Mouse (Mus musculus): ENCODE results near the gene Zfhx3. TPM values are rescaled to one million over a fixed set of nuclear protein-coding genes. Genes with fewer than 3 reads are reported as not detected.

Zfhx3 gene
- polyA plus RNA-seq, 1 experiment from 2014 or later = 8.4 TPM

GRCm38 (mm10) chr8:108884947-108885346, 942.5 kb downstream of the Zfhx3 start:
- Histone ChIP-seq H3K36me3 (ENCODE audit: control insufficient read depth, insufficient read depth, low read length) (no peaks in the 10 kb centered on the region), H3K9me3 (replicated peaks; ENCODE audit: control insufficient read depth, low read length) (no peaks in the 10 kb centered on the region), H3K4me2 (no peak overlapping the region), H3K27ac (ENCODE audit: low read depth, low read length) (no peak overlapping the region), H3K4me1 (ENCODE audit: control insufficient read depth, insufficient read depth, low read length) (peaks cover 26% of the 10 kb centered on the region), H3K4me3 (ENCODE audit: low read depth, low read length) (no peak overlapping the region), H3K9ac (ENCODE audit: low read depth, low read length) (no peak overlapping the region), H3K27me3 (ENCODE audit: control insufficient read depth, insufficient read depth, low read length) (no peaks in the 10 kb centered on the region)
- 57% methylated on average over 4 of the region's 4 CpGs for WGBS (ENCODE audit: insufficient replicate concordance)
- no peak for ATAC-seq (replicated peaks; ENCODE audit: insufficient number of reproducible peaks, low FRiP score, low TSS enrichment)

- no peak overlapping the region for H3K9ac ChIP-seq (ENCODE audit: low read depth, low read length)
- 72% methylated on average over 14 of the region's 14 CpGs for WGBS (ENCODE audit: insufficient replicate concordance)
- H3K4me3 ChIP-seq (ENCODE audit: low read depth, low read length) = no peak overlapping the region
- no peaks in the 10 kb centered on the region for H3K9me3 ChIP-seq (replicated peaks; ENCODE audit: control insufficient read depth, low read length)
- no peaks in the 10 kb centered on the region for H3K36me3 ChIP-seq (ENCODE audit: control insufficient read depth, insufficient read depth, low read length)
- no peaks in the 10 kb centered on the region for H3K27me3 ChIP-seq (ENCODE audit: control insufficient read depth, insufficient read depth, low read length)
- H3K27ac ChIP-seq (ENCODE audit: low read depth, low read length) = no peak overlapping the region
- H3K4me2 ChIP-seq = no peak overlapping the region
- peaks cover 26% of the 10 kb centered on the region for H3K4me1 ChIP-seq (ENCODE audit: control insufficient read depth, insufficient read depth, low read length)
- ATAC-seq (replicated peaks; ENCODE audit: insufficient number of reproducible peaks, low FRiP score, low TSS enrichment) = no peak
Measured at GRCm38 (mm10) chr8:108885450-108885849, 943.0 kb downstream of the Zfhx3 start.

- Histone ChIP-seq H3K4me1 (ENCODE audit: control insufficient read depth, insufficient read depth, low read length) (peaks cover 26% of the 10 kb centered on the region), H3K9me3 (replicated peaks; ENCODE audit: control insufficient read depth, low read length) (no peaks in the 10 kb centered on the region), H3K4me2 (no peak overlapping the region), H3K4me3 (ENCODE audit: low read depth, low read length) (no peak overlapping the region), H3K36me3 (ENCODE audit: control insufficient read depth, insufficient read depth, low read length) (no peaks in the 10 kb centered on the region), H3K9ac (ENCODE audit: low read depth, low read length) (no peak overlapping the region), H3K27me3 (ENCODE audit: control insufficient read depth, insufficient read depth, low read length) (no peaks in the 10 kb centered on the region), H3K27ac (ENCODE audit: low read depth, low read length) (no peak overlapping the region)
- 87% methylated on average over 12 of the region's 12 CpGs for WGBS (ENCODE audit: insufficient replicate concordance)
- ATAC-seq (replicated peaks; ENCODE audit: insufficient number of reproducible peaks, low FRiP score, low TSS enrichment) = no peak
Measured at GRCm38 (mm10) chr8:108885861-108886260, 943.4 kb downstream of the Zfhx3 start.

- Histone ChIP-seq H3K4me3 (ENCODE audit: low read depth, low read length) (peak overlapping the region; percentile 21; the same call in 1 of the 2 replicates), H3K27ac (ENCODE audit: low read depth, low read length) (no peak overlapping the region; the same call in 1 of the 2 replicates), H3K4me1 (ENCODE audit: control insufficient read depth, insufficient read depth, low read length) (peaks cover 26% of the 10 kb centered on the region), H3K36me3 (ENCODE audit: control insufficient read depth, insufficient read depth, low read length) (no peaks in the 10 kb centered on the region), H3K27me3 (ENCODE audit: control insufficient read depth, insufficient read depth, low read length) (no peaks in the 10 kb centered on the region), H3K4me2 (peak overlapping the region; percentile 63), H3K9me3 (replicated peaks; ENCODE audit: control insufficient read depth, low read length) (no peaks in the 10 kb centered on the region), H3K9ac (ENCODE audit: low read depth, low read length) (peak overlapping the region; percentile 56; the same call in 1 of the 2 replicates)
- ATAC-seq (replicated peaks; ENCODE audit: insufficient number of reproducible peaks, low FRiP score, low TSS enrichment) = no peak
- 18% methylated on average over 12 of the region's 12 CpGs for WGBS (ENCODE audit: insufficient replicate concordance)
Measured at GRCm38 (mm10) chr8:108886599-108887255, 944.3 kb downstream of the Zfhx3 start.

- no peaks in the 10 kb centered on the region for H3K36me3 ChIP-seq (ENCODE audit: control insufficient read depth, insufficient read depth, low read length)
- no peak overlapping the region for H3K27ac ChIP-seq (ENCODE audit: low read depth, low read length)
- 84% methylated on average over 14 of the region's 14 CpGs for WGBS (ENCODE audit: insufficient replicate concordance)
- H3K27me3 ChIP-seq (ENCODE audit: control insufficient read depth, insufficient read depth, low read length) = no peaks in the 10 kb centered on the region
- no peaks in the 10 kb centered on the region for H3K9me3 ChIP-seq (replicated peaks; ENCODE audit: control insufficient read depth, low read length)
- H3K4me3 ChIP-seq (ENCODE audit: low read depth, low read length) = no peak overlapping the region
- H3K4me1 ChIP-seq (ENCODE audit: control insufficient read depth, insufficient read depth, low read length) = peaks cover 23% of the 10 kb centered on the region
- no peak for ATAC-seq (replicated peaks; ENCODE audit: insufficient number of reproducible peaks, low FRiP score, low TSS enrichment)
- H3K9ac ChIP-seq (ENCODE audit: low read depth, low read length) = no peak overlapping the region
- no peak overlapping the region for H3K4me2 ChIP-seq
Measured at GRCm38 (mm10) chr8:108887256-108887615, 944.8 kb downstream of the Zfhx3 start.

GRCm38 (mm10) chr8:108887890-108888289, 945.4 kb downstream of the Zfhx3 start:
- no peak overlapping the region for H3K9ac ChIP-seq (ENCODE audit: low read depth, low read length)
- peaks cover 17% of the 10 kb centered on the region for H3K4me1 ChIP-seq (ENCODE audit: control insufficient read depth, insufficient read depth, low read length)
- no peak for ATAC-seq (replicated peaks; ENCODE audit: insufficient number of reproducible peaks, low FRiP score, low TSS enrichment)
- no peak overlapping the region for H3K4me3 ChIP-seq (ENCODE audit: low read depth, low read length)
- no peaks in the 10 kb centered on the region for H3K36me3 ChIP-seq (ENCODE audit: control insufficient read depth, insufficient read depth, low read length)
- H3K27ac ChIP-seq (ENCODE audit: low read depth, low read length) = no peak overlapping the region
- no peak overlapping the region for H3K4me2 ChIP-seq
- H3K9me3 ChIP-seq (replicated peaks; ENCODE audit: control insufficient read depth, low read length) = no peaks in the 10 kb centered on the region
- 82% methylated on average over 8 of the region's 8 CpGs for WGBS (ENCODE audit: insufficient replicate concordance)
- H3K27me3 ChIP-seq (ENCODE audit: control insufficient read depth, insufficient read depth, low read length) = no peaks in the 10 kb centered on the region

GRCm38 (mm10) chr8:108888924-108889323, 946.5 kb downstream of the Zfhx3 start:
- no peak overlapping the region for H3K4me3 ChIP-seq (ENCODE audit: low read depth, low read length)
- no peak overlapping the region for H3K27ac ChIP-seq (ENCODE audit: low read depth, low read length)
- 62% methylated on average over 4 of the region's 4 CpGs for WGBS (ENCODE audit: insufficient replicate concordance)
- no peak overlapping the region for H3K4me2 ChIP-seq
- H3K9ac ChIP-seq (ENCODE audit: low read depth, low read length) = no peak overlapping the region
- H3K9me3 ChIP-seq (replicated peaks; ENCODE audit: control insufficient read depth, low read length) = no peaks in the 10 kb centered on the region
- no peak for ATAC-seq (replicated peaks; ENCODE audit: insufficient number of reproducible peaks, low FRiP score, low TSS enrichment)
- no peaks in the 10 kb centered on the region for H3K36me3 ChIP-seq (ENCODE audit: control insufficient read depth, insufficient read depth, low read length)
- H3K27me3 ChIP-seq (ENCODE audit: control insufficient read depth, insufficient read depth, low read length) = no peaks in the 10 kb centered on the region
- peaks cover 19% of the 10 kb centered on the region for H3K4me1 ChIP-seq (ENCODE audit: control insufficient read depth, insufficient read depth, low read length)

GRCm38 (mm10) chr8:108889406-108889805, 947.0 kb downstream of the Zfhx3 start:
- H3K36me3 ChIP-seq (ENCODE audit: control insufficient read depth, insufficient read depth, low read length) = no peaks in the 10 kb centered on the region
- H3K9ac ChIP-seq (ENCODE audit: low read depth, low read length) = no peak overlapping the region
- no peaks in the 10 kb centered on the region for H3K27me3 ChIP-seq (ENCODE audit: control insufficient read depth, insufficient read depth, low read length)
- H3K27ac ChIP-seq (ENCODE audit: low read depth, low read length) = 0 out of 2 replicates have a peak overlapping the region, but pooled peaks have one; percentile 3
- H3K4me3 ChIP-seq (ENCODE audit: low read depth, low read length) = no peak overlapping the region
- H3K4me1 ChIP-seq (ENCODE audit: control insufficient read depth, insufficient read depth, low read length) = peaks cover 22% of the 10 kb centered on the region
- WGBS (ENCODE audit: insufficient replicate concordance) = 55% methylated on average over 5 of the region's 5 CpGs
- no peak for ATAC-seq (replicated peaks; ENCODE audit: insufficient number of reproducible peaks, low FRiP score, low TSS enrichment)
- H3K4me2 ChIP-seq = no peak overlapping the region; the same call in 1 of the 2 replicates
- no peaks in the 10 kb centered on the region for H3K9me3 ChIP-seq (replicated peaks; ENCODE audit: control insufficient read depth, low read length)

- H3K9me3 ChIP-seq (replicated peaks; ENCODE audit: control insufficient read depth, low read length) = no peaks in the 10 kb centered on the region
- peak overlapping the region; percentile 40; the same call in 1 of the 2 replicates for H3K9ac ChIP-seq (ENCODE audit: low read depth, low read length)
- H3K4me3 ChIP-seq (ENCODE audit: low read depth, low read length) = no peak overlapping the region
- peaks cover 43% of the 10 kb centered on the region for H3K4me1 ChIP-seq (ENCODE audit: control insufficient read depth, insufficient read depth, low read length)
- H3K36me3 ChIP-seq (ENCODE audit: control insufficient read depth, insufficient read depth, low read length) = no peaks in the 10 kb centered on the region
- peak overlapping the region; percentile 27; the same call in 1 of the 2 replicates for H3K4me2 ChIP-seq
- WGBS (ENCODE audit: insufficient replicate concordance) = 15% methylated on average over 10 of the region's 10 CpGs
- ATAC-seq (replicated peaks; ENCODE audit: insufficient number of reproducible peaks, low FRiP score, low TSS enrichment) = no peak
- peak overlapping the region; percentile 78 for H3K27ac ChIP-seq (ENCODE audit: low read depth, low read length)
- no peaks in the 10 kb centered on the region for H3K27me3 ChIP-seq (ENCODE audit: control insufficient read depth, insufficient read depth, low read length)
Measured at GRCm38 (mm10) chr8:108894287-108894686, 951.8 kb downstream of the Zfhx3 start.
